Mouse (Mus musculus) hindbrain, postnatal 0 days (tissue): ENCODE measurements at regions not wholly inside any gene's neighbourhood (a gene's known extent, or its start where the extent isn't known, plus 50 kb on each side); places are given as distances from the start of the nearest gene placed in this dataset.
A peak's percentile ranks its signal among the peaks of the same experiment; 100 is the strongest.

Source experiments
- ATAC-seq: fragments of 200-750 bp; cut with Nextera tagmentation; 2 replicates; pipeline ENCODE4 v1.8.0; 2017; ENCODE audit warnings: mild to moderate bottlenecking, moderate TSS enrichment, moderate library complexity
- DNase-seq: peaks from one replicate; pipeline ENCODE4 v3.0.0-alpha.2; 2015; ENCODE audit warnings: low spot score
- H3K27ac ChIP-seq: fragments of 300-500 bp; sonication (generic); 2 replicates; pipeline ENCODE4 v1.5.1; 2014; ENCODE audit warnings: mild to moderate bottlenecking
- H3K27me3 ChIP-seq: fragments of 300-500 bp; sonication (generic); 2 replicates; pipeline ENCODE4 v1.6.1; 2014; ENCODE audit warnings: low read length, mixed read lengths; ENCODE audit not compliant: insufficient read depth
- H3K36me3 ChIP-seq: fragments of 300-500 bp; sonication (generic); 2 replicates; pipeline ENCODE4 v1.6.1; 2014; ENCODE audit warnings: low read length, mixed read lengths; ENCODE audit not compliant: insufficient read depth
- H3K4me1 ChIP-seq: fragments of 300-500 bp; sonication (generic); 2 replicates; pipeline ENCODE4 v1.6.1; 2014; ENCODE audit warnings: antibody characterized with exemption, low read length, mixed read lengths; ENCODE audit not compliant: insufficient read depth
- H3K4me2 ChIP-seq: fragments of 300-500 bp; sonication (generic); 2 replicates; pipeline ENCODE4 v1.6.1; 2014; ENCODE audit warnings: low read depth, mild to moderate bottlenecking, low read length, moderate library complexity, mixed read lengths
- H3K4me3 ChIP-seq: fragments of 300-500 bp; sonication (generic); 2 replicates; pipeline ENCODE4 v1.5.1; 2014; ENCODE audit warnings: low read length
- H3K9ac ChIP-seq: fragments of 300-500 bp; sonication (generic); replicated peaks from 2 replicates; pipeline ENCODE4 v1.6.1; 2014; ENCODE audit warnings: mild to moderate bottlenecking, low read length, moderate library complexity, mixed read lengths
- H3K9me3 ChIP-seq: fragments of 300-500 bp; sonication (generic); 2 replicates; pipeline ENCODE4 v1.6.1; 2016; ENCODE audit warnings: low read length, mixed read lengths
- CTCF ChIP-seq: IDR thresholded peaks from 2 replicates; pipeline ENCODE4 v1.5.1; 2016; ENCODE audit warnings: antibody characterized with exemption, control low read depth, low read depth
- WGBS: fragments of 180-500 bp; shearing (Covaris S2); extraction: QIAGEN DNeasy Blood & Tissue Kit; methylation state at CpG from one replicate; pipeline ENCODE4 v1.1.7; 2014; 5-methylcytosine and 5-hydroxymethylcytosine counted together

GRCm38 (mm10) chr15:40018047-40018791 is 115.9 kb upstream of the 9330182O14Rik start:
- peak; percentile 27 for DNase-seq
- no peak for TF ChIP-seq CTCF
- no peak overlapping the region for H3K4me3 ChIP-seq
- H3K27ac ChIP-seq: no peak overlapping the region
- H3K4me1 ChIP-seq: no peaks in the 10 kb centered on the region
- WGBS: 29% methylated on average over 12 of the region's 12 CpGs
- no peak for ATAC-seq
- H3K9me3 ChIP-seq: no peaks in the 10 kb centered on the region
- H3K4me2 ChIP-seq: peak overlapping the region; percentile 29
- H3K9ac ChIP-seq: no peak overlapping the region
- H3K36me3 ChIP-seq: no peaks in the 10 kb centered on the region
- H3K27me3 ChIP-seq: no peaks in the 10 kb centered on the region

- Histone ChIP-seq H3K27me3 (no peaks in the 10 kb centered on the region), H3K9ac (no peak overlapping the region), H3K27ac (no peak overlapping the region), H3K36me3 (no peaks in the 10 kb centered on the region), H3K4me3 (no peak overlapping the region), H3K4me2 (no peak overlapping the region), H3K4me1 (no peaks in the 10 kb centered on the region), H3K9me3 (no peaks in the 10 kb centered on the region)
- ATAC-seq (no peak), DNase-seq (no peak)
- TF ChIP-seq CTCF: no peak
- WGBS: 44% methylated on average over 8 of the region's 8 CpGs
Measured at GRCm38 (mm10) chr15:40018792-40019151, 115.4 kb upstream of the 9330182O14Rik start.

GRCm38 (mm10) chr15:40019226-40019625 is 114.9 kb upstream of the 9330182O14Rik start:
- Histone ChIP-seq H3K4me2 (no peak overlapping the region), H3K4me1 (no peaks in the 10 kb centered on the region), H3K36me3 (no peaks in the 10 kb centered on the region), H3K27me3 (no peaks in the 10 kb centered on the region), H3K9ac (no peak overlapping the region), H3K4me3 (no peak overlapping the region), H3K9me3 (no peaks in the 10 kb centered on the region), H3K27ac (no peak overlapping the region)
- ATAC-seq (no peak), DNase-seq (no peak)
- no peak for TF ChIP-seq CTCF
- 89% methylated on average over 8 of the region's 8 CpGs for WGBS

- no peaks in the 10 kb centered on the region for H3K9me3 ChIP-seq
- no peak for TF ChIP-seq CTCF
- ATAC-seq (no peak), DNase-seq (no peak)
- no peaks in the 10 kb centered on the region for H3K36me3 ChIP-seq
- no peaks in the 10 kb centered on the region for H3K27me3 ChIP-seq
- H3K4me2 ChIP-seq: no peak overlapping the region
- no peak overlapping the region for H3K27ac ChIP-seq
- H3K4me1 ChIP-seq: no peaks in the 10 kb centered on the region
- H3K4me3 ChIP-seq: no peak overlapping the region
- no peak overlapping the region for H3K9ac ChIP-seq
Measured at GRCm38 (mm10) chr15:40020097-40020496, 114.1 kb upstream of the 9330182O14Rik start.

GRCm38 (mm10) chr15:40020646-40021045 is 113.5 kb upstream of the 9330182O14Rik start:
- H3K36me3 ChIP-seq: no peaks in the 10 kb centered on the region
- H3K9me3 ChIP-seq: no peaks in the 10 kb centered on the region
- no peak overlapping the region for H3K9ac ChIP-seq
- H3K4me3 ChIP-seq: no peak overlapping the region
- no peak for TF ChIP-seq CTCF
- 93% methylated on average over 3 of the region's 3 CpGs for WGBS
- no peak overlapping the region for H3K27ac ChIP-seq
- H3K4me1 ChIP-seq: no peaks in the 10 kb centered on the region
- no peak overlapping the region for H3K4me2 ChIP-seq
- no peaks in the 10 kb centered on the region for H3K27me3 ChIP-seq
- DNase-seq (no peak), ATAC-seq (no peak)

- no peak overlapping the region for H3K4me3 ChIP-seq
- H3K9me3 ChIP-seq: no peaks in the 10 kb centered on the region
- no peak for DNase-seq
- H3K36me3 ChIP-seq: no peaks in the 10 kb centered on the region
- no peak overlapping the region for H3K4me2 ChIP-seq
- H3K4me1 ChIP-seq: no peaks in the 10 kb centered on the region
- WGBS: 97% methylated on average over 3 of the region's 3 CpGs
- no peak for TF ChIP-seq CTCF
- H3K27ac ChIP-seq: no peak overlapping the region
- ATAC-seq: no peak
- no peak overlapping the region for H3K9ac ChIP-seq
- H3K27me3 ChIP-seq: no peaks in the 10 kb centered on the region
Measured at GRCm38 (mm10) chr15:40023195-40023594, 111.0 kb upstream of the 9330182O14Rik start.

GRCm38 (mm10) chr15:40032088-40032487 is 102.1 kb upstream of the 9330182O14Rik start:
- Histone ChIP-seq H3K27me3 (no peaks in the 10 kb centered on the region), H3K4me3 (no peak overlapping the region), H3K9me3 (no peaks in the 10 kb centered on the region), H3K9ac (no peak overlapping the region), H3K27ac (no peak overlapping the region), H3K4me2 (no peak overlapping the region), H3K36me3 (no peaks in the 10 kb centered on the region), H3K4me1 (no peaks in the 10 kb centered on the region)
- DNase-seq (no peak), ATAC-seq (no peak)
- TF ChIP-seq CTCF: no peak
